Mouse (Mus musculus) cerebellum, postnatal 10 days (tissue): Measurements from ENCODE around the gene Mcpt9.
"Not testable (repeated sequence)": the region's sequence is repeated elsewhere in the genome, so short reads cannot be mapped to it uniquely, and the experiment has no call there.

ENCODE experiments used
- DNase-seq, 2 experiments: peaks; one replicate each; pipeline ENCODE4 v3.0.0; 2021; ENCODE audit warnings: mixed read lengths in 2 of 2

Gene Mcpt9

DNA sequence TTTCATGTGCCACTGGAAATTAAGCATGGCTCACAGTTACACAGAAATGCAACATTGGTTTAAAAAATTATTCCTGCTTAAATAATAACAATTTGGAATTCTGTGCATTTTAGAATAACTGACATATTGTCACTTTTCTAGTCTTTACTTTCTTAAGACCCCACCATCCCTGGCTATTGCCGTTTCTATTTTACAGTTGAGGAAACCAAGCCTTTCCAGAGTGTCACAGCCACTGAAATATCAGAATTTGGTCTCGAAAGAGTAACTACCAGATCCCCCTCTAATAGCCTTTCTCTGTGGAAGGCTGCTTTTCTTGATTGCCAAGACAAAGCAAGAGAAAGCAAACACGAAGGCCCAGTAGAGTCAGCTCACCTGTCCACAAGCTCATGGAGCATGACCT is at the start of gene Mcpt9:
Gene Mcpt9 (minus strand): TSS at position 101 of the 400 bp plus-strand sequence.
- DNase-seq, result not testable (repeated sequence)

DNA sequence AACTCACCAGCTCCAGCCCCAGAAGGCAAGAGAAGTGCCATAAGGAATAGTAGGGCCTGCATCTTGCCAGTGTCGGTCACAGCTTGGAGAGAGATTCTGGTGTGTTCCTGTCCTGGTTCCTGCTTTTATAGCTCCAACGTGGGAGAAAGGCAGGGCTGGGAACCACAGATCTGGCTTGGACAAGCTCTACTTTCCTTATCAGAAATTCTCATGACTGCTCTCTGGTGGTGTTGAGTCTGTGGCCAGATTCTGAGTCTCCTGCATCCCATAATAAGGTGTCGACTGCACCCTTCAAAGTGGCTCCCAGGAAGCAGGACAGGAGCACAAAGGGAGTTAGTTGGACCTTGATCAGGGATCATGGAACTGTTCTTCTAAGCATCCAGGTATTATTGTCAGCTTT is 31.9 kb upstream of the Mcpt9 start, which contains the start of gene Mcpt4:
Gene Mcpt4 (minus strand): TSS at position 101 of the 400 bp plus-strand sequence.
- DNase-seq, result not testable (repeated sequence)

DNA sequence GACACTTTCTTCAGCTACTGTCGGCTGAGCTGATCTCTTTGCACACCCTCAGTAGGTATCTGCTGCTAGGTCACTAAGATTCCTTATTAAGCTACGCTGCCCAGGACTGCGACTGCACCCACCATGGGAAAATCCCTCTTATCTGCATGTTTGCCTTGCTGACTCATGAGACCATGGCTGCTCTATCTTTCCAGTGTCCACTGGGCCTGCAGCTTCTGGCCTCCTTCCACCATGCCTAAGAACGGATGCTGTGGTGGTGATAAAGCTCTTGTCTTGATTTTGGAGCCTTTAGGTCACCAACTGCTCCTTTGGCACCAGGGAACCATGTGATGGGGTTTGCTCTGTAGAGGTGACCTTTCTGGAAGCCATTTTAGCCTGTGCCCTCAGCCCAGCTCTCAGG is 27.4 kb upstream of the Mcpt9 start:
- no peak for DNase-seq

DNA sequence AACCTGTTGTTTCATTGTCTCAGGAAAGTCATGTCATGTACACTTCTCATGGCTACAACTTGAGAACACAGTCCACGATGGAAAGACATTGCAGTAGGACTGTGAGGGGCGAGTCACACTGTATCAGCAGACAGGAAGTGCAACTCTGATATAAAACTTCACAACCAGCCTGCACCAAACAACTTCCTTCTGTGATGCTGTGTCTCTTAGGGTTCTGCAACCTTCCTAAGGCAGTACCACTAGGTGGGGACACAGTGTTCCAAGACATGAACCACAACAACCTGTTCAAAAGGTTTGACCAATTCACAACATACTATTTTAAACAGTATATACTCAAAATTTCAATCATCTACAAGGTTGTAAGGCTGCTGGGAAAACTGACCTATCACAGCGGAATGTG is 25.1 kb upstream of the Mcpt9 start:
- no peak for DNase-seq

DNA sequence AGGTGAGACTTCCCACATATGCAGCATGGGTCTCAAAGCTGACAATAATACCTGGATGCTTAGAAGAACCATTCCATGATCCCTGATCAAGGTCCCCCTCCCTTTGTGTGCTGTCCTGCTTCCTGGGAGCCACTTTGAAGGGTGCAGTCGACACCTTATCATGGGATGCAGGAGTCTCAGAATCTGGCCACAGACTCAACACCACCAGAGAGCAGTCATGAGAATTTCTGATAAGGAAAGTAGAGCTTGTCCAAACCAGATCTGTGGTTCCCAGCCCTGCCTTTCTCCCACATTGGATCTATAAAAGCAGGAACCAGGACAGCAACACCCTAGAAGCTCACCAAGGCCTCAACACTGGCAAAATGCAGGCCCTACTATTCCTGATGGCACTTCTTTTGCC is 11.5 kb upstream of the Mcpt9 start, which contains the start of gene Mcpt2:
Gene Mcpt2 (plus strand): TSS at position 250 of the 400 bp plus-strand sequence.
- not testable (repeated sequence) for DNase-seq

GRCm38 (mm10) chr14:56034433-56034832 is 4.1 kb upstream of the Mcpt9 start:
- no peak for DNase-seq

GRCm38 (mm10) chr14:56021305-56021704 is 9.0 kb downstream of the Mcpt9 start:
- not testable (repeated sequence) for DNase-seq

DNA sequence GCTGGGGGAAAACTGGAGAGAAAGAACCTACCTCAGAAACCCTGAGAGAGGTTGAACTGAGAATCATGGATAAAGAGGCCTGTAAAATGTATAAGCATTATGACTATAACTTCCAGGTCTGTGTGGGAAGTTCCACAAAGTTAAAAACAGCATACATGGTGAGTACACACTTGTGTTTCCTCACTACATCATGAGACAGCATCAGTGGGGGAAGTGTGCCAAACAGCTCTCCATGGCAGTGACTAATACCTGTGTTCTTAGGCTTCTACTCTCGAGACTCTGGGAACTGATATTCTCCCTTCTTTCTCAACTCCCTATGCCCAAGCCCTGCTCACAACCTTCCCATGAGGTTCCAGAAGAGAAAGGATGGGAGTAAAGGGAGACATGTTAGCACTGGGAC is 10.8 kb downstream of the Mcpt9 start:
- DNase-seq, result no peak

DNA sequence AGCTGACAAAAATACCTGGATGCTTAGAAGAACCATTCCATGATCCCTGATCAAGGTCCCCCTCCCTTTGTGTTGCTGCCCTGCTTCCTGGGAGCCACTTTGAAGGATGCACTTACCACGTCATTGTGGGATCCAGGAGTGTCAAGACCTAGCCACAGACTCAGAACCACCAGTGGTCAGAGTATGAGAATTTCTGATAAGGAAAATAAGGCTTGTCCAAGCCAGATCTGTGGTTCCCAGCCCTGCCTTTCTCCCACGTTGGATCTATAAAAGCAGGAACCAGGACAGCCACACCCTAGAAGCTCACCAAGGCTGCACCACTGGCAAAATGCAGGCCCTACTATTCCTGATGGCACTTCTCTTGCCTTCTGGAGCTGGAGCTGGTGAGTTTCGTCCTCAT is 12.6 kb downstream of the Mcpt9 start, which contains the start of gene Mcpt1:
Gene Mcpt1 (plus strand): TSS at position 301 of the 400 bp plus-strand sequence.
- not testable (repeated sequence) for DNase-seq

GRCm38 (mm10) chr14:56013924-56014323 is 16.4 kb downstream of the Mcpt9 start:
- DNase-seq, result no peak

DNA sequence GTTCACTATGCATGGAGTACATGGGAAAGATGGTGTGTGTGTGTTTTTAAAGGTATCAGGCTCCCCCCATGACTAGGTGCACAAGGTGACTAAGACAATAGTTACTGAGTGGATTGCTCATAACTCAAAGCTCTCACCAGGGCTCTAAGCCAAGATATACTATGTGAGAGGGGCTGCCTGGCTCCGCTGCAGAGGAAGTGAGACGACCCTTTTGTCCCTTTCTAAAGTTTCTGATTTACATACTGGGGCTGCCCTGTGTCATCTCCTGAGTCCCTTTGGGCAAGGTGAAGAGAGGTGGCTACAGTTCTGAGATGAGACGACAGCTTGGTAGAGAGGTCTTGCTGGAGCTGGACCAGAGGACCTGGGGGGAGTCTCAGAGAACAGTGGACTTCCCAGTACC is 17.1 kb downstream of the Mcpt9 start:
- no peak for DNase-seq

DNA sequence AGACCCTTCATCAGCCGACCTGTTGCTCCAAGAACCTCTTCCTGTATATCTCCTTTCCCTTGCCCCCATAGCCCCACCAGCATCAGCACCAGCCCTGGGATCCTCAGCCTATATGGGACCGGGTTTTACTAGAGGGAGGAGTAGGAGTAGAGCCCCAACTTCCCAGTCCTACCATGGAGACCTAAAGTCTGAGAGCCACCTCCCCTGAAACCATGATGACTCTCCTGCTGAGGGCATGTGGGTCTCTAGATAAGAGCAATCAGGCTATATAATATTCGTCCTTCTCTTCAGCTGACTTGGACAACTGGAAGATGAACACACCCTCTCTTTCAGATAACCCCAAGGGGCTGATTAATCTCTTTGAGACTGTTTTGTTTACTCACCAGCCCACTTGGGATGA is 42.8 kb downstream of the Mcpt9 start:
- not testable (repeated sequence) for DNase-seq
